Mouse (Mus musculus) heart, postnatal 0 days (tissue): ENCODE results near the gene Mybbp1a. TPM values are rescaled to one million over a fixed set of nuclear protein-coding genes. Genes with fewer than 3 reads are reported as not detected.
A peak's percentile ranks its signal among the peaks of the same experiment; 100 is the strongest.
"Not testable (repeated sequence)": the region's sequence is repeated elsewhere in the genome, so short reads cannot be mapped to it uniquely, and the experiment has no call there.

Experiments used
- ATAC-seq: fragments of 200-750 bp; cut with Nextera tagmentation; 2 replicates; pipeline ENCODE4 v1.8.0; 2017; ENCODE audit warnings: low read depth, moderate number of reproducible peaks, moderate library complexity; ENCODE audit not compliant: insufficient read depth
- DNase-seq: peaks from one replicate; pipeline ENCODE4 v3.0.0-alpha.2; 2016; ENCODE audit warnings: low spot score
- H3K27ac ChIP-seq: fragments of 300-500 bp; sonication (generic); 2 replicates; pipeline ENCODE4 v1.5.1; 2014; ENCODE audit warnings: low read depth, mild to moderate bottlenecking
- H3K27me3 ChIP-seq: fragments of 300-500 bp; sonication (generic); 2 replicates; pipeline ENCODE4 v1.6.1; 2014; ENCODE audit warnings: low read length, mixed read lengths; ENCODE audit not compliant: control insufficient read depth, insufficient read depth
- H3K36me3 ChIP-seq: fragments of 300-500 bp; sonication (generic); replicated peaks from 2 replicates; pipeline ENCODE4 v1.6.1; 2014; ENCODE audit warnings: low read length, mixed read lengths; ENCODE audit not compliant: control insufficient read depth, insufficient read depth
- H3K4me1 ChIP-seq: fragments of 300-500 bp; sonication (generic); 2 replicates; pipeline ENCODE4 v1.6.1; 2014; ENCODE audit warnings: antibody characterized with exemption; ENCODE audit not compliant: control insufficient read depth, insufficient read depth
- H3K4me2 ChIP-seq: fragments of 300-500 bp; sonication (generic); 2 replicates; pipeline ENCODE4 v1.6.1; 2014; ENCODE audit warnings: low read depth, mild to moderate bottlenecking, low read length, moderate library complexity
- H3K4me3 ChIP-seq: fragments of 300-500 bp; sonication (generic); 2 replicates; pipeline ENCODE4 v1.5.1; 2014; ENCODE audit warnings: low read depth, low read length
- H3K9ac ChIP-seq: fragments of 300-500 bp; sonication (generic); replicated peaks from 2 replicates; pipeline ENCODE4 v1.6.1; 2014; ENCODE audit warnings: low read depth, low read length, mixed read lengths
- H3K9me3 ChIP-seq: fragments of 300-500 bp; sonication (generic); replicated peaks from 2 replicates; pipeline ENCODE4 v1.6.1; 2016; ENCODE audit warnings: low read length; ENCODE audit not compliant: control insufficient read depth
- CTCF ChIP-seq: IDR thresholded peaks from 2 replicates; pipeline ENCODE4 v1.5.1; 2016; ENCODE audit warnings: antibody characterized with exemption, control low read depth, low read depth
- EP300 ChIP-seq: IDR thresholded peaks from 2 replicates; pipeline ENCODE4 v1.6.1; 2016; ENCODE audit warnings: antibody characterized with exemption, low read depth
- WGBS: fragments of 180-500 bp; shearing (Covaris S2); extraction: QIAGEN DNeasy Blood & Tissue Kit; methylation state at CpG from one replicate; pipeline ENCODE4 v1.1.7; 2014; 5-methylcytosine and 5-hydroxymethylcytosine counted together
- polyA plus RNA-seq: library from polyadenylated mRNA; unstranded; fragments of >200 nt; fragmentation: Nextera tagmentation; extraction: Ambion mirVana; gene quantifications from 2 replicates; pipeline ENCODE4 v1.2.1, GENCODE M21; 2015
- total RNA-seq: library from RNA; depleted of rRNA; stranded (reverse); fragments of >200 nt; gene quantifications from 2 replicates; pipeline ENCODE4 v1.2.3, GENCODE M21; 2014; ENCODE audit warnings: low replicate concordance

Gene Mybbp1a
- total and polyA plus RNA-seq, 2 experiments from 2014 or later = 20.5 to 42.1 TPM

DNA sequence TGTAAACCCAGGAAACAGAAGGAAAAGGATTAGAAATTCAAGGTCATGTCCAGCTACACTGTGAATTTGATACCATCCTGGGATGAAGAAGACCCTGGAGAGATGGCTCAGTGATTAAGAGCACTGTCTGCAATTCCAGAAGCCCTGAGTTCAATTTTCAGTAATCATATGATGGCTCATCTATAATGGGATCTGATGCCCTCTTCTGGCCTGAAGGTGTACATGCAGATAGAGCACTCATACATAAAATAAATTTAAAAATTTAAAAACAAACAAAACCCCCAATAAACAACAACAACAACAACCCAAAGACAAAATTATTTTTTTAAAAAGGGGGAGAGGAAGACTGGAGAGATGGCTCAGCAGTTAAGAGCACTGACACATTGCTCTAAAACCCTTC is 14.3 kb upstream of the Mybbp1a start:
- H3K4me2 ChIP-seq = no peak overlapping the region
- no peaks in the 10 kb centered on the region for H3K36me3 ChIP-seq
- no peaks in the 10 kb centered on the region for H3K27me3 ChIP-seq
- ATAC-seq = no peak
- TF ChIP-seq CTCF = peak; percentile 44
- no peak for TF ChIP-seq EP300
- H3K4me1 ChIP-seq = no peaks in the 10 kb centered on the region
- H3K4me3 ChIP-seq = no peak overlapping the region
- H3K27ac ChIP-seq = no peak overlapping the region
- H3K9me3 ChIP-seq = no peaks in the 10 kb centered on the region
- H3K9ac ChIP-seq = no peak overlapping the region
- no peak for DNase-seq

DNA sequence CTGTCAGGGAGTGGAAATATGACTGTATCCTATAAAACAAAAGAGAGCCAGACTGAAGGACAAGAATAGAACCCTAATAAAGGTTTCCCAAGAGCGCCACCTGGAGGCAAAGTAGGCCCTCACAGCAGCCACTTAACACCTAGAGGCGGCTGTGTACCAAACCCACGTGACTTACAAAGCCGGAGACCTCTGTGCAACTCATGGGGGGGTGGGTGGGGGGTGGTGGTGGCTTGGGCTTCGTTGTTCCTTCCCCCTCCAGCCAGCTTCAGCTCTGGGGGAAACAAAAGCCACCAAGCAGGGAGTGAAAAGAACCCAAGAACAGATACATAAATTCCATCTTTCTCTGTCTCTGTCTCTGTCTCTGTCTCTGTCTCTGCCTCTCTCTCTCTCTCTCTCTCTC is 12.5 kb upstream of the Mybbp1a start:
- no peak overlapping the region for H3K27ac ChIP-seq
- no peaks in the 10 kb centered on the region for H3K27me3 ChIP-seq
- H3K4me2 ChIP-seq = peak overlapping the region; percentile 44; the same call in 1 of the 2 replicates
- no peaks in the 10 kb centered on the region for H3K36me3 ChIP-seq
- DNase-seq = peak; percentile 84
- no peaks in the 10 kb centered on the region for H3K9me3 ChIP-seq
- peak; percentile 73 for TF ChIP-seq CTCF
- no peak for TF ChIP-seq EP300
- H3K9ac ChIP-seq = no peak overlapping the region
- H3K4me1 ChIP-seq = no peaks in the 10 kb centered on the region
- WGBS = 2% methylated on average over 5 of the region's 5 CpGs
- H3K4me3 ChIP-seq = no peak overlapping the region
- ATAC-seq = peak; percentile 87

DNA sequence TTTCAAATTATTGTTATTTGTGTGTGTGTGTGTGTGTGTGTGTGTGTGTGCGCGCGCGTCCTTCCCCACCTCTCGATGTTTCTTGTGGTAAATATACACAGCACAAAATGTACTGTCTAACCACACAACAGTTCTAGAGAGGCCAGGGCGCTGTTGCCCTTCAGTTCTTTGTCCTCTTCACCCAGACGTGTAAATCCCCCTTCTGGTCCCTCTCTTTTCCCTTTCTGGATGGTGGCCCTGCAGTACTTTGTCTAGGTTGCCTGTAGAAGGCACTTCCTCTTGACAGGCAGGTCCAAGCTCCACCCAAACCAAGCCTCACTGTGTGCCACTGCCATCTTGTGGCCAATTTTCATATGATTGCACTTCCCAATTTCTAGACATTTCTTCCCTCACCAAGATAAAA is 11.9 kb upstream of the Mybbp1a start:
- H3K4me1 ChIP-seq = no peaks in the 10 kb centered on the region
- peak overlapping the region; percentile 22; the same call in 1 of the 2 replicates for H3K4me3 ChIP-seq
- H3K36me3 ChIP-seq = no peaks in the 10 kb centered on the region
- peak overlapping the region; percentile 44; the same call in 1 of the 2 replicates for H3K4me2 ChIP-seq
- no peaks in the 10 kb centered on the region for H3K9me3 ChIP-seq
- no peak overlapping the region for H3K27ac ChIP-seq
- DNase-seq = peak; percentile 86
- no peaks in the 10 kb centered on the region for H3K27me3 ChIP-seq
- no peak overlapping the region for H3K9ac ChIP-seq
- 34% methylated on average over 7 of the region's 7 CpGs for WGBS
- TF ChIP-seq EP300 = no peak
- TF ChIP-seq CTCF = peak; percentile 96
- ATAC-seq = peak; percentile 83

DNA sequence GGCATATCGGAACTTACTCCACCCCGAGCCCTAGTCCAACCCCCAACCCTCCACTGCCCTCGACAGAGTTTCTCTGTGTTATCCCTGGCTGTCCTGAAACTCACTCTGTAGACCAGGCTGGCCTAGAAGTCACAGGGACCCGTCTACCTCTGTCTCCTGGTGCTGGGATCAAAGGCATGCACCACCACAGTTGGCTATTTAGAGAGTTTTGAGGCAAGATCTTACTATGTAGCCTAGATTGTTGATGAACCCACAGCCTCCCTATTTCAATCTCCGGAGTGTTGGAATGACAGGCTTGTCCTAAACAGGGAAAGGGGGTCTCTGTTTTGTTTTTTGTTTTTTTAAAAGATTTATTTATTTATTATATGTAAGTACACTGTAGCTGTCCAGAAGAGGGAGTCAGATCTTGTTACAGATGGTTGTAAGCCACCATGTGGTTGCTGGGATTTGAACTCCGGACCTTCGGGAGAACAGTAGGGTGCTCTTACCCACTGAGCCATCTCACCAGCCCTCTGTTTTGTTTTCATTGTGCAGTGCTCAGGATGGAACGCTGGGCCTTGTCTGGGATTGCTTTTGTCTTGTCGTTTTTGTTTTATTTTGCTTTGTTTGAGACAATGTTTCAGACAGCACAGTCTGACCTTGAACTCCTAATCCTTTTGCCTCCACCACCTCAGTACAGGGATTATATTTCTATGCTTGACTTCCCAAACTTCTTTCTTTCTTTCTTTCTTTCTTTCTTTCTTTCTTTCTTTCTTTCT is 10.7 kb upstream of the Mybbp1a start:
- WGBS = 54% methylated on average over 9 of the region's 9 CpGs

DNA sequence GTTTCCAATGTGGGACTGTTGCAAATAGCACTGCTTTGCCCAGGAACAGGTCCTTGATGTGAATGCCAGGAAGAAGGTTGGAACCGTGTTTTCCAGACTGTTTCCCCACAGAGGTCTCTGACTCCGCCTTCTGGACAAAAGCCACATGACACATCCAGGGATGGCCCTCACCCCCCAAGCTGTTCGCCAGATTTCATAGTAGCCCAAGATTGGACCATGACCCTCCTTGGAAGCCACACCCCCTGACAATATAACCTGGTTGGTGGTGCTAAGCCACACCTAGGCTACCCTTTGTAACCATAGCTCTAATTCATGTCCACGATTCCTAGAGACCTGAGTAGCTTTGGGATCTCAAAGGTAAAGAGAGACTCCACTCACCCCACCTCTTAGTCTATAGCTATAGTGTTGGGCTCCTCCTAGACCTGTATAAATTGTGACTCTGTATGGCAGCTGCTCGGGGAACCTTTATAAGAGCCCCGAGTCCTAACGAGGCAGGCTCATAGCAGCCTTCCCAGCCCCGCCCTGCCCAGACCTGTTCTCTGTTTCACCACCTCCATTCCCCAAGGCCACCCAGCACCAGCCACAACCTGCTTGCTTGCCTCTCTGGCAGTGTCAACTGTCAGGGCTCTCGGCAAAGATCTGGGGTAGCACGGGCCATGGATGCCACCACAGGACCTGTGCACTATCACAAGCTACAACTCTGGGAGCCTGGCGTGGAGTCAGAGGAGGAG is 6.0 kb upstream of the Mybbp1a start, which contains the start of gene Ggt6:
Gene Ggt6, plus strand, starts transcription at position 564 of the 731 bp plus-strand sequence.
- 53% methylated on average over 11 of the region's 11 CpGs for WGBS
- Histone ChIP-seq H3K9ac (no peak within 1 kb of the TSS), H3K4me2 (no peak within 1 kb of the TSS), H3K27ac (no peak within 1 kb of the TSS), H3K36me3 (no peaks in the 10 kb centered on the region), H3K4me1 (peaks cover 12% of the 10 kb centered on the region; the same call in 1 of the 2 replicates), H3K27me3 (no peaks in the 10 kb centered on the region), H3K9me3 (no peaks in the 10 kb centered on the region), H3K4me3 (no peak within 1 kb of the TSS)
- TF ChIP-seq EP300 (no peak), CTCF (0 out of 2 replicates have a peak, but pooled peaks have one; percentile 18)
- ATAC-seq (no peak), DNase-seq (no peak)

More for the DNA sequence above, 10.7 kb upstream of the Mybbp1a start:
- H3K4me2 ChIP-seq, H3K4me3 ChIP-seq, H3K27me3 ChIP-seq, ATAC-seq, DNase-seq, H3K9me3 ChIP-seq, H3K27ac ChIP-seq, H3K36me3 ChIP-seq, H3K4me1 ChIP-seq, H3K9ac ChIP-seq: not testable (repeated sequence)
